8 mouse cellular contexts compared by ENCODE assay signal in genomic region chr4:111686951-111687350, GRCm38 (mm10). TPM values are rescaled to one million over a fixed set of nuclear protein-coding genes. Genes with fewer than 3 reads are reported as not detected.
DNase-seq lines count a peak whose midpoint lies in the region; ATAC-seq and TF ChIP-seq lines count a peak whose summit lies in the region.
"Had no signal": no experiment of that assay in that cellular context is flagged by ENCODE, and none has a peak within 500 bp of the region (broad histone marks: within the 10 kb centered on the region; RNA-seq: fewer than 3 reads in every experiment).

No protein-coding gene starts in this region.

- peak overlapping the region; percentile 71 for H3K4me2 ChIP-seq in heart, postnatal 0 days (ENCODE audit: low read depth, low read length)

- no peaks in the 10 kb centered on the region for H3K9me3 ChIP-seq in heart, postnatal 0 days (replicated peaks; ENCODE audit: control insufficient read depth, low read length)

- H3K4me3 ChIP-seq in heart, postnatal 0 days (ENCODE audit: low read depth, low read length) = peak overlapping the region; percentile 35

- no peaks in the 10 kb centered on the region for H3K27me3 ChIP-seq in heart, postnatal 0 days (ENCODE audit: control insufficient read depth, insufficient read depth, low read length)

- peak; percentile 68 for ATAC-seq in heart, postnatal 0 days (ENCODE audit: insufficient read depth, low read depth)

- peak; percentile 3 to 46 for DNase-seq in CD8-positive naive resting alpha-beta T cell, adult 2 months (ENCODE audit: low read depth in 2 of 2, low spot score in 2 of 2)
- DNase-seq in WW6 (ENCODE audit: low read depth, low spot score) = peak; percentile 39
- DNase-seq in embryo, embryonic 11.5 days (ENCODE audit: low read depth, low spot score) = peak; percentile 54
- DNase-seq in heart, postnatal 0 days (ENCODE audit: low spot score) = peak; percentile 58
- DNase-seq in kidney, postnatal 25 days = peak; percentile 52 to 54
- DNase-seq in lung, postnatal 14 days = peak; percentile 52
- DNase-seq in retina, embryonic 14.5 days (ENCODE audit: low spot score) = peak; percentile 77

- WGBS in heart, postnatal 0 days = 7% methylated on average over 9 of the region's 9 CpGs

- no peaks in the 10 kb centered on the region for H3K36me3 ChIP-seq in heart, postnatal 0 days (replicated peaks; ENCODE audit: control insufficient read depth, insufficient read depth, low read length)

- TF ChIP-seq EP300 in heart, postnatal 0 days (IDR thresholded peaks at IDR 0.05; ENCODE audit: low read depth) = no peak

- no peak overlapping the region for H3K9ac ChIP-seq in heart, postnatal 0 days (replicated peaks; ENCODE audit: low read depth, low read length)

- peak; percentile 81 for TF ChIP-seq CTCF in heart, postnatal 0 days (IDR thresholded peaks at IDR 0.05; ENCODE audit: low read depth)

- H3K4me1 ChIP-seq in heart, postnatal 0 days (ENCODE audit: control insufficient read depth, insufficient read depth) = peaks cover 8% of the 10 kb centered on the region

- no peak overlapping the region for H3K27ac ChIP-seq in heart, postnatal 0 days (ENCODE audit: low read depth)
- H3K27ac ChIP-seq: macrophage had no signal

RNA-seq across cellular contexts. Expression of gene Spata6, which starts 32.8 kb away (rescaled TPM):
- 16.2 and 96.1 TPM in 2 replicates for total RNA-seq in heart, postnatal 0 days (2014; rRNA removed; ENCODE audit: low replicate concordance)
- polyA plus RNA-seq in heart, postnatal 0 days (2015; fragmentation: Nextera tagmentation; extraction: Ambion mirVana) = 13.6 and 14.3 TPM in 2 replicates

Comparison
In these comparisons a context has a peak if more than half of its experiments do, and no peak if none do; other contexts are left out.
1. DNase-seq: peak in every context shown above with its lines; median percentile 77 in retina, embryonic 14.5 days; 58 in heart, postnatal 0 days; 54 in embryo, embryonic 11.5 days; 53 in kidney, postnatal 25 days; 52 in lung, postnatal 14 days; 39 in WW6; 24 in CD8-positive naive resting alpha-beta T cell, adult 2 months.